Mouse (Mus musculus) CH12.LX (cell line): Measurements from ENCODE around the gene Gm765. TPM values are rescaled to one million over a fixed set of nuclear protein-coding genes. Genes with fewer than 3 reads are reported as not detected.

Experiments used
- DNase-seq: peaks from one replicate; pipeline ENCODE4 v3.0.0-alpha.2; 2013; ENCODE audit errors: extremely low read depth
- H3K27ac ChIP-seq: 2 replicates; pipeline ENCODE4 v1.5.1; 2012; ENCODE audit warnings: low read depth, mild to moderate bottlenecking, control low read depth, moderate library complexity; ENCODE audit not compliant: insufficient read depth
- H3K27me3 ChIP-seq: replicated peaks from 2 replicates; pipeline ENCODE3; 2012; ENCODE audit warnings: inconsistent platforms
- H3K36me3 ChIP-seq, 2 experiments: replicated peaks in 1 of 2; 2 replicates each; pipeline versions ENCODE3 to v1.6.1; 2012; ENCODE audit warnings: inconsistent platforms in 1 of 2, low read length in 1 of 2, mild to moderate bottlenecking in 1 of 2, mixed read lengths in 1 of 2, moderate library complexity in 1 of 2; ENCODE audit not compliant: control insufficient read depth in 1 of 2, insufficient read depth in 1 of 2
- H3K4me1 ChIP-seq, 2 experiments: 2 replicates each; pipeline ENCODE4 v1.6.1; 2012; ENCODE audit warnings: inconsistent platforms in 1 of 2, moderate library complexity in 1 of 2; ENCODE audit not compliant: insufficient read depth in 2 of 2, control insufficient read depth in 1 of 2
- H3K4me2 ChIP-seq: 2 replicates; pipeline ENCODE4 v1.6.1; 2012; ENCODE audit warnings: low read depth, mild to moderate bottlenecking, control low read depth; ENCODE audit not compliant: poor library complexity, insufficient read depth, severe bottlenecking
- H3K4me3 ChIP-seq, 3 experiments: fragments of 150-350 bp in 1 of 3; sonication (generic) in 1 of 3; replicated peaks in 1 of 3; 2 replicates each; pipeline versions ENCODE3 to v1.5.1; 2011 to 2012; ENCODE audit warnings: low read depth in 2 of 3, low read length in 2 of 3, mild to moderate bottlenecking in 2 of 3, moderate library complexity in 2 of 3, control low read depth in 1 of 3, improper control_type of control experiment in 1 of 3, inconsistent platforms in 1 of 3, mixed read lengths in 1 of 3; ENCODE audit not compliant: poor library complexity in 1 of 3
- H3K79me2 ChIP-seq: replicated peaks from 2 replicates; pipeline ENCODE4 v1.6.1; 2012; ENCODE audit warnings: mild to moderate bottlenecking, moderate library complexity; ENCODE audit not compliant: control insufficient read depth, poor library complexity, insufficient read depth, severe bottlenecking; ENCODE audit errors: extremely low read depth
- H3K9ac ChIP-seq: 2 replicates; pipeline ENCODE4 v1.6.1; 2012; ENCODE audit warnings: low read depth, mild to moderate bottlenecking, control low read depth, moderate library complexity; ENCODE audit not compliant: insufficient read depth
- H3K9me3 ChIP-seq: replicated peaks from 2 replicates; pipeline ENCODE3; 2012; ENCODE audit warnings: low read length, inconsistent platforms, mixed read lengths
- CHD1 ChIP-seq: IDR thresholded peaks from 2 replicates; pipeline ENCODE4 v1.6.1; 2012; ENCODE audit warnings: low read depth, low read length, improper control_type of control experiment, inconsistent platforms
- CHD2 ChIP-seq: IDR thresholded peaks from 2 replicates; pipeline ENCODE4 v1.6.1; 2011; ENCODE audit warnings: low read length, improper control_type of control experiment
- E2F4 ChIP-seq: IDR thresholded peaks from 2 replicates; pipeline ENCODE4 v1.6.1; 2011; ENCODE audit warnings: low read depth, low read length, improper control_type of control experiment; ENCODE audit not compliant: insufficient replicate concordance
- EP300 ChIP-seq: IDR thresholded peaks from 2 replicates; pipeline ENCODE4 v1.6.1; 2011; ENCODE audit warnings: low read length, improper control_type of control experiment
- ETS1 ChIP-seq: conservative IDR thresholded peaks from 2 replicates; pipeline ENCODE4 v1.6.1; 2012; ENCODE audit warnings: low read depth, mild to moderate bottlenecking, inconsistent platforms, low read length, improper control_type of control experiment, moderate library complexity
- GABPA ChIP-seq: IDR thresholded peaks from 2 replicates; pipeline ENCODE4 v1.6.1; 2012; ENCODE audit warnings: low read depth, low read length, improper control_type of control experiment, inconsistent platforms; ENCODE audit not compliant: insufficient replicate concordance
- HCFC1 ChIP-seq: IDR thresholded peaks from 2 replicates; pipeline ENCODE4 v1.6.1; 2012; ENCODE audit warnings: low read depth, mild to moderate bottlenecking, inconsistent platforms, low read length, improper control_type of control experiment
- IRF4 ChIP-seq: IDR thresholded peaks from 2 replicates; pipeline ENCODE4 v1.6.1; 2014; ENCODE audit warnings: low read depth, mild to moderate bottlenecking, inconsistent platforms, low read length, improper control_type of control experiment
- KAT2A ChIP-seq: IDR thresholded peaks from 2 replicates; pipeline ENCODE4 v1.6.1; 2012; ENCODE audit warnings: low read length, improper control_type of control experiment, inconsistent platforms; ENCODE audit not compliant: insufficient replicate concordance
- MAX ChIP-seq: IDR thresholded peaks from 2 replicates; pipeline ENCODE4 v1.6.1; 2011; ENCODE audit warnings: low read length, improper control_type of control experiment
- MEF2A ChIP-seq: IDR thresholded peaks from 2 replicates; pipeline ENCODE4 v1.6.1; 2014; ENCODE audit warnings: low read depth, mild to moderate bottlenecking, inconsistent platforms, low read length, improper control_type of control experiment, borderline replicate concordance
- MXI1 ChIP-seq: IDR thresholded peaks from 2 replicates; pipeline ENCODE4 v1.6.1; 2011; ENCODE audit warnings: mild to moderate bottlenecking, low read depth, low read length, improper control_type of control experiment
- MYC ChIP-seq: IDR thresholded peaks from 2 replicates; pipeline ENCODE4 v1.6.1; 2011; ENCODE audit warnings: low read depth, mild to moderate bottlenecking, improper control_type of control experiment, low read length
- NRF1 ChIP-seq: IDR thresholded peaks from 2 replicates; pipeline ENCODE4 v1.6.1; 2014; ENCODE audit warnings: low read depth, mild to moderate bottlenecking, inconsistent platforms, low read length, improper control_type of control experiment, moderate library complexity
- PAX5 ChIP-seq: IDR thresholded peaks from 2 replicates; pipeline ENCODE4 v1.6.1; 2012; ENCODE audit warnings: low read length, inconsistent platforms, mixed read lengths
- POLR2A ChIP-seq: IDR thresholded peaks from 2 replicates; pipeline ENCODE4 v1.6.1; 2011; ENCODE audit warnings: low read depth, mild to moderate bottlenecking, improper control_type of control experiment, low read length
- POLR2AphosphoS2 ChIP-seq: IDR thresholded peaks from 2 replicates; pipeline ENCODE4 v1.6.1; 2011; ENCODE audit warnings: low read depth, low read length, improper control_type of control experiment
- SIN3A ChIP-seq: IDR thresholded peaks from 2 replicates; pipeline ENCODE4 v1.6.1; 2012; ENCODE audit warnings: low read length, improper control_type of control experiment, inconsistent platforms
- SMC3 ChIP-seq: IDR thresholded peaks from 2 replicates; pipeline ENCODE4 v1.6.1; 2011; ENCODE audit warnings: low read depth, low read length, improper control_type of control experiment
- TCF12 ChIP-seq: IDR thresholded peaks from 2 replicates; pipeline ENCODE4 v1.6.1; 2014; ENCODE audit warnings: low read depth, mild to moderate bottlenecking, inconsistent platforms, low read length, improper control_type of control experiment
- UBTF ChIP-seq: IDR thresholded peaks from 2 replicates; pipeline ENCODE4 v1.6.1; 2012; ENCODE audit warnings: low read depth, mild to moderate bottlenecking, inconsistent platforms, low read length, improper control_type of control experiment, moderate library complexity
- USF2 ChIP-seq: conservative IDR thresholded peaks from 2 replicates; pipeline ENCODE4 v1.6.1; 2011; ENCODE audit warnings: low read depth, low read length, improper control_type of control experiment
- ZMIZ1 ChIP-seq: IDR thresholded peaks from 2 replicates; pipeline ENCODE4 v1.6.1; 2012; ENCODE audit warnings: low read depth, mild to moderate bottlenecking, inconsistent platforms, low read length, improper control_type of control experiment
- dilution Hi-C: fragments of 300-500 bp; cut with MboI; formaldehyde crosslinking; loops from 2 replicates; pipeline ENCODE4 v1.14.3; 2020; ENCODE audit warnings: low sequenced_read_pairs; ENCODE audit not compliant: extremely low pct_unique_long_range_greater_than_20kb, extremely low pct_ligation_motif_present
- in situ Hi-C: fragments of 300-500 bp; cut with MboI; formaldehyde crosslinking; loops from 3 replicates; pipeline ENCODE4 v1.14.3; 2019; ENCODE audit warnings: low sequenced_read_pairs, low pct_ligation_motif_present, low pct_unique_long_range_greater_than_20kb, mixed read lengths
- polyA plus RNA-seq: library from polyadenylated mRNA; unstranded; fragments of >175 nt; gene quantifications from 2 replicates; pipeline ENCODE4 v1.2.1, GENCODE M21; 2012; ENCODE audit warnings: low read depth; ENCODE audit not compliant: insufficient read length
- total RNA-seq, 2 experiments: library from RNA; depleted of rRNA; stranded (reverse); fragments of 300-350 nt in 1 of 2; fragments of >200 nt in 1 of 2; gene quantifications; 2 replicates each; pipeline ENCODE4 v1.2.3; 2012 to 2014

Gene Gm765
- total and polyA plus RNA-seq, 3 experiments, result not detected

DNA sequence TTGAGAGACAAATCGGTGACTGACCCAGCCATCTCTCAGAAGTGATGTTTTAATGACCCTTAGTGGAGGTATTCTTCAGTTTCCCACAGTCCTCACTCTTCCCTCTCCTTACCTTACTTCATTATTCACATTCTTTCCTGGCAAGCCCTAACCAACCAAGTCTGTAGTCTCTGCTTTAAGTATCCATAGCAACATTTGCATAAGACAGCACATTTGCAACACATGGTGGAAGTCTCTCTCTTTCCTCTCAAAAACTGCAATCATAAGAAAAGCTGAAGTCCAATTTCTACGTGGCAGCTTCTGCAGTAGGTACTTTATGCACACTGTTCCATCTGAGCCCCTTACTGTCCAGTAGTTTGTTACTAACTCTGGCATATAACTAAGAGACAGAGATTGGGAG lies 96.1 kb downstream of the Gm765 start:
- Histone ChIP-seq H3K4me3 (no peak overlapping the region), H3K9me3 (no peaks in the 10 kb centered on the region), H3K4me2 (no peak overlapping the region), H3K9ac (no peak overlapping the region), H3K79me2 (no peaks in the 10 kb centered on the region), H3K4me1 (peaks cover 0 to 5% of the 10 kb centered on the region in 2 experiments; a peak in 1 of 4 replicates), H3K27me3 (no peaks in the 10 kb centered on the region), H3K36me3 (no peaks in the 10 kb centered on the region), H3K27ac (no peak overlapping the region)
- TF ChIP-seq KAT2A (no peak), CHD1 (no peak), USF2 (no peak), SMC3 (no peak), SIN3A (no peak), EP300 (no peak), E2F4 (no peak), POLR2A (no peak), MXI1 (no peak), GABPA (no peak), PAX5 (no peak), MAX (no peak), IRF4 (no peak), MEF2A (no peak), ZMIZ1 (no peak), HCFC1 (no peak), POLR2AphosphoS2 (no peak), UBTF (no peak), TCF12 (no peak), ETS1 (no peak)
- DNase-seq, result no peak
- dilution Hi-C loops (no loop called here), in situ Hi-C loops (no loop called here)

DNA sequence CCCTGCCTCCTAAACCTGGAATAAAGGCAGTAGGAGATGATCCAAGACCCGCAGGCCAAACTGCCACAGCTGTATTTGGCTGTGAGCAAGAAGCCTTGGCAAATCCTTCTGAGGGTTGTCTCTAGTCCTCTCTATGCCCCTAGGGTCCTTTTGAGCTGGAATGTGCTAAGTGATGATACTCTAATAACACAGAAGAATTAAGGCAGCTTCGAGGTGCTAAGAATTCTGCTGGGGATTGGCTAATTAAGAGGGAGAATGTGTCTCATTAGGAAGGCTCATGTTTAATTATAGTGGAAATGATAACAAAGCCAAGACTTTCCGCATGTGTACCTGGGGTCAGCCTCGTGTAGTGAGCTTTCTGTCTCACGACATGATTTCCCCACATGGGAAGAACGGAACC lies 99.4 kb downstream of the Gm765 start:
- Histone ChIP-seq H3K9me3 (no peaks in the 10 kb centered on the region), H3K4me2 (no peak overlapping the region), H3K36me3 (no peaks in the 10 kb centered on the region), H3K4me1 (peaks cover 0 to 5% of the 10 kb centered on the region in 2 experiments; a peak in 1 of 4 replicates), H3K27ac (no peak overlapping the region), H3K79me2 (no peaks in the 10 kb centered on the region), H3K9ac (no peak overlapping the region), H3K4me3 (no peak overlapping the region), H3K27me3 (no peaks in the 10 kb centered on the region)
- in situ Hi-C loops (no loop called here), dilution Hi-C loops (no loop called here)
- no peak for DNase-seq
- TF ChIP-seq MYC (no peak), CHD2 (no peak), NRF1 (no peak)
